Mouse (Mus musculus): ENCODE results near the gene Pik3r5.

DNA sequence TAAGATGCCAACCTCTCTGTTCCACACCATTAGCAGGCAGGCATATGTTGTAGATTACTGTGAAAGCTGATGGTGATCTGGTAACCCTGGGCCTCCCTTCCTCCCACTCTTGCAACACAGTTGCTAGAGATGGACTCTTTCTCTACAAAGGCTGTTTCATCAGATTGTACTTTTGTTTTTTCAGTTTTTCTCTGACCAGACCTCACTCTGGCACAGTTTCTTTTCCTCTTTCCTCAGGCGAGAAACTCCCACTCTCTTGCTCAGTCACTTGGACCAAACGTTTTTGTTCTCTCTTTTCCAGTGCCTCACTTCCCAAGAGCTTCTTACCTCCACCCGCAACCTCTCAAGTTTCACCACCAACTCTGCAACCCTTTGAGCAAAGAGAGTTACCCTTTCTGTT, 82.0 kb downstream of the Pik3r5 start:
- TF ChIP-seq CTCF (IDR thresholded peaks at IDR 0.05; ENCODE audit: low read depth, low read length) (no peak), GATA1 (IDR thresholded peaks at IDR 0.05; ENCODE audit: borderline replicate concordance, low read length) (no peak), TAL1 (conservative IDR thresholded peaks at IDR 0.05; ENCODE audit: low read depth, low read length) (no peak), POLR2AphosphoS5 (IDR thresholded peaks at IDR 0.05; ENCODE audit: insufficient replicate concordance, low read depth, low read length) (no peak)

All from G1E (cell line).